Mouse (Mus musculus) myocyte (in vitro differentiated cells): ENCODE data around the gene Wbp1l. TPM values are rescaled to one million over a fixed set of nuclear protein-coding genes. Genes with fewer than 3 reads are reported as not detected.

Experiments
- H3K27me3 ChIP-seq: one replicate; pipeline ENCODE4 v1.6.1; 2011; ENCODE audit not compliant: control insufficient read depth, insufficient read depth, insufficient read length
- H3K36me3 ChIP-seq: one replicate; pipeline ENCODE4 v1.6.1; 2011; ENCODE audit not compliant: control insufficient read depth, insufficient read depth
- H3K4me2 ChIP-seq: one replicate; pipeline ENCODE4 v1.6.1; 2011; ENCODE audit warnings: low read depth, control low read depth
- H3K4me3 ChIP-seq: one replicate; pipeline ENCODE4 v1.5.1; 2011; ENCODE audit warnings: mild to moderate bottlenecking, control low read depth, moderate library complexity
- H3K79me2 ChIP-seq: one replicate; pipeline ENCODE4 v1.6.1; 2011; ENCODE audit not compliant: control insufficient read depth, insufficient read depth
- H3ac ChIP-seq: one replicate; pipeline ENCODE4 v1.6.1; 2011; ENCODE audit not compliant: control insufficient read depth, insufficient read length
- CEBPB ChIP-seq: IDR thresholded peaks from 2 replicates; pipeline ENCODE4 v1.6.1; 2011; ENCODE audit warnings: mild to moderate bottlenecking, moderate library complexity; ENCODE audit not compliant: poor library complexity, insufficient read depth, severe bottlenecking
- E2F4 ChIP-seq: IDR thresholded peaks from one replicate; pipeline ENCODE4 v1.6.1; 2011; ENCODE audit warnings: mild to moderate bottlenecking, control low read depth, moderate library complexity; ENCODE audit not compliant: insufficient read depth
- MAX ChIP-seq: IDR thresholded peaks from one replicate; pipeline ENCODE4 v1.6.1; 2011; ENCODE audit warnings: low read depth, mild to moderate bottlenecking, control low read depth
- MYOD1 ChIP-seq, 3 experiments: IDR thresholded peaks; one replicate each; pipeline ENCODE4 v1.6.1; 2011; ENCODE audit warnings: control low read depth in 2 of 3, low read depth in 2 of 3, mild to moderate bottlenecking in 2 of 3, moderate library complexity in 1 of 3; ENCODE audit not compliant: insufficient read length in 2 of 3, control insufficient read depth in 1 of 3
- MYOG ChIP-seq, 3 experiments: IDR thresholded peaks; one replicate each; pipeline ENCODE4 v1.6.1; 2011; ENCODE audit warnings: control low read depth in 2 of 3, low read depth in 2 of 3, mild to moderate bottlenecking in 2 of 3; ENCODE audit not compliant: insufficient read length in 2 of 3, control insufficient read depth in 1 of 3, insufficient read depth in 1 of 3
- POLR2A ChIP-seq: IDR thresholded peaks from one replicate; pipeline ENCODE4 v1.6.1; 2011; ENCODE audit warnings: low read depth, mild to moderate bottlenecking, control low read depth, moderate library complexity; ENCODE audit not compliant: insufficient read length
- POLR2AphosphoS2 ChIP-seq: IDR thresholded peaks from one replicate; pipeline ENCODE4 v1.6.1; 2011; ENCODE audit warnings: low read depth, control low read depth; ENCODE audit not compliant: insufficient read length
- REST ChIP-seq: IDR thresholded peaks from one replicate; pipeline ENCODE4 v1.6.1; 2011; ENCODE audit warnings: mild to moderate bottlenecking, control low read depth, moderate library complexity; ENCODE audit not compliant: insufficient read depth, insufficient read length
- SRF ChIP-seq: IDR thresholded peaks from one replicate; pipeline ENCODE4 v1.6.1; 2011; ENCODE audit warnings: low read depth; ENCODE audit not compliant: control insufficient read depth, insufficient read length
- TCF12 ChIP-seq: IDR thresholded peaks from one replicate; pipeline ENCODE4 v1.6.1; 2011; ENCODE audit warnings: mild to moderate bottlenecking, control low read depth; ENCODE audit not compliant: poor library complexity, insufficient read depth, severe bottlenecking
- TCF3 ChIP-seq: IDR thresholded peaks from one replicate; pipeline ENCODE4 v1.6.1; 2011; ENCODE audit warnings: low read depth, control low read depth; ENCODE audit not compliant: insufficient read length
- USF1 ChIP-seq: IDR thresholded peaks from one replicate; pipeline ENCODE4 v1.6.1; 2011; ENCODE audit warnings: low read depth, mild to moderate bottlenecking, control low read depth, moderate library complexity
- polyA plus RNA-seq: library from polyadenylated mRNA; unstranded; fragments of >200 nt; fragmentation: generic; extraction: Trizol; gene quantifications from one replicate; pipeline ENCODE4 v1.2.1, GENCODE M21; 2012; ENCODE audit warnings: missing spikeins

Gene Wbp1l
- polyA plus RNA-seq, 1 experiment, result 39.8 TPM

- Histone ChIP-seq H3K27me3 (no peaks in the 10 kb centered on the region), H3K4me2 (peak overlapping the region; percentile 90), H3K36me3 (no peaks in the 10 kb centered on the region), H3ac (no peak overlapping the region), H3K4me3 (peak overlapping the region; percentile 69), H3K79me2 (no peaks in the 10 kb centered on the region)
- TF ChIP-seq E2F4 (no peak), TCF12 (no peak), MAX (no peak), POLR2A (no peak), CEBPB (no peak), TCF3 (no peak), REST (no peak), SRF (no peak), MYOD1 (IDR thresholded peaks at IDR 0.05; ENCODE audit: control insufficient read depth in 1 of 3, insufficient read length in 2 of 3, low read depth in 2 of 3) (no peak), USF1 (no peak), POLR2AphosphoS2 (no peak), MYOG (IDR thresholded peaks at IDR 0.05; ENCODE audit: control insufficient read depth in 1 of 3, insufficient read depth in 1 of 3, insufficient read length in 2 of 3, low read depth in 2 of 3) (no peak)
Observed at GRCm38 (mm10) chr19:46571878-46572244, 27.0 kb upstream of the Wbp1l start.

GRCm38 (mm10) chr19:46572548-46572947 is 26.3 kb upstream of the Wbp1l start:
- H3K27me3 ChIP-seq, result no peaks in the 10 kb centered on the region
- peak overlapping the region; percentile 90 for H3K4me2 ChIP-seq
- TF ChIP-seq POLR2AphosphoS2, result no peak
- TF ChIP-seq MYOD1 (IDR thresholded peaks at IDR 0.05; ENCODE audit: control insufficient read depth in 1 of 3, insufficient read length in 2 of 3, low read depth in 2 of 3), result no peak
- no peak for TF ChIP-seq TCF3
- no peak for TF ChIP-seq MAX
- no peak for TF ChIP-seq SRF
- TF ChIP-seq CEBPB, result no peak
- no peak for TF ChIP-seq E2F4
- TF ChIP-seq USF1, result no peak
- no peak for TF ChIP-seq REST
- no peak for TF ChIP-seq TCF12
- TF ChIP-seq POLR2A, result no peak
- no peaks in the 10 kb centered on the region for H3K79me2 ChIP-seq
- H3ac ChIP-seq, result peak overlapping the region; percentile 24
- H3K36me3 ChIP-seq, result no peaks in the 10 kb centered on the region
- H3K4me3 ChIP-seq, result peak overlapping the region; percentile 69

DNA sequence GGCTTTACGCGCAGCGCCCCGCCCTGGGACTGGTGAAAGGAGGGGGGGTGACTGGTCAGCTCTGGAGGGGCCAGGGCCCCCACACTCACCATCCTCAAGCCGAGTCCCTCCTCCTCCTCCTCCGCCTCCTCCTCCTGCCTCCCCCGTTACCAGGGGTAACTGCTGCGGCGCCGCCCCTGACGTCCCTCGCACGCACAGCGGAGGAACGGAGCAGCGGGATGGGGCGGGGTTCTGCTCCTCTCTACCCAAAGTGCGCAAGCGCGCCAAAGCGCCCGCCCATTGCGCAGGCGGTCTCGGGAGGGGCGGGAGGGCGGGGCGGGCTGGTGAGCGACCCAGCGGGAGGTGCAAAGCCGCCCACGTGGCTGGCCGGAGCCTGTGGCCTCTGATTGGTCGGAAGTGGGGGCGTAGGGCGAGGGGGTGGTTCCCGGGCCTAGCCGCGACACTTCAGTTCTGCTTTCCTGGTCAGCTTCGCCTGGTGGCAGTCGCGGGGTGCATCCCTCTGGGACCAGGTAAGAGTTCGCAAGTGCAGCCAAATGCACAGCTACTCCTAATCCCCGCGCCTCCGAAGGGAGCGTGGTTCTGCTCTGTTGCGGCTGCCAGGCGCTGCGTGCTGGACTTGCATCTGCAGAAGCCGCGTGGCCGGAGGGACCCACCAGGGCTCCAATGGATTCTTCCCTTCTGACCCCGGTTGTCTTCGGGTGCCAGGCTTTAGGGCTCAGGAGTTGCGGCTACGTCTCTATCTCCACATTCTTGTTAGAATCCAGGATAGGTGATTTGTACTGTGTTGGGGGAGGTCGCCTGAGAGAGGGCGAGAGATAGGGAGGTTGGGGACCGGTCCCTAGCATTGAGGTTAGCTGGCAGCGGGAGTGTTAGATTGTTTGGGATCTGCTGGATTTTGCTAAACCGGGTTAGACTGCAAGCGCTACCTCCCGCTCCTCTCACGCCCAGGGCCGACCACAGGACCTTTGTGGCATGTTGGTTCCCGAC is 25.6 kb upstream of the Wbp1l start, which contains the start of the genes Arl3 and Sfxn2:
Gene Arl3, minus strand, starts transcription at position 248 of the 987 bp plus-strand sequence.
Gene Sfxn2, plus strand, starts transcription at position 415 of the 987 bp plus-strand sequence.
- Histone ChIP-seq H3K79me2 (no peaks in the 10 kb centered on the region), H3K36me3 (no peaks in the 10 kb centered on the region), H3K4me2 (peak within 1 kb of the TSS; percentile 100), H3ac (peak within 1 kb of the TSS; percentile 24), H3K27me3 (no peaks in the 10 kb centered on the region), H3K4me3 (peak within 1 kb of the TSS; percentile 69)
- peak; percentile 59 for TF ChIP-seq POLR2A
- TF ChIP-seq USF1, result peak; percentile 30
- TF ChIP-seq TCF3, result no peak
- TF ChIP-seq SRF, result no peak
- TF ChIP-seq POLR2AphosphoS2, result peak; percentile 52
- TF ChIP-seq CEBPB, result no peak
- TF ChIP-seq E2F4, result peak; percentile 55

DNA sequence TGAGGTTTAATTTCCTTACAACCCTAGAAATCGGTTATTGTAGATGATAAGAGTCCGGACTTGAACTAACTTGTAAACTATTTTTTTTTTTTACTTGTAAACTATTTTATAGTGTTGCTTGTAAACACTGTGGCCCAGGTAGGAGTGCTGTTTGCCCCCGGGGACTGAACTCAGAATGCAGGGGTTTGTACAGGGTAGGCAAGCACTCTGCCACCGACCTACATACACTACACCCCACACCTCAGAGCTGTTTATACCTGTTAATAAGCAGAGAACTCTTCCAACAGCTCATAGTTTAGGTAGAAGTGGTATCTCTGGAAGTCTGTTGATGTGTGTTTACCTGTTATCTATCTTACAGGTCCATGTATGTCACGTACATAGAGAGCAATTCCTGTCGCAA is 24.9 kb upstream of the Wbp1l start:
- TF ChIP-seq USF1 (no peak), TCF3 (no peak), MYOG (IDR thresholded peaks at IDR 0.05; ENCODE audit: control insufficient read depth in 1 of 3, insufficient read depth in 1 of 3, insufficient read length in 2 of 3, low read depth in 2 of 3) (no peak)
- peak overlapping the region; percentile 69 for H3K4me3 ChIP-seq
- H3ac ChIP-seq, result peak overlapping the region; percentile 24
- no peaks in the 10 kb centered on the region for H3K36me3 ChIP-seq
- H3K79me2 ChIP-seq, result no peaks in the 10 kb centered on the region
- H3K27me3 ChIP-seq, result no peaks in the 10 kb centered on the region
- H3K4me2 ChIP-seq, result peak overlapping the region; percentile 100

- no peaks in the 10 kb centered on the region for H3K27me3 ChIP-seq
Observed at GRCm38 (mm10) chr19:46575196-46575595, 23.7 kb upstream of the Wbp1l start.

More at GRCm38 (mm10) chr19:46575196-46575595, 23.7 kb upstream of the Wbp1l start:
- H3K4me3 ChIP-seq, result no peak overlapping the region
- H3K36me3 ChIP-seq, result no peaks in the 10 kb centered on the region
- no peak overlapping the region for H3K4me2 ChIP-seq
- TF ChIP-seq POLR2A (no peak), MYOD1 (IDR thresholded peaks at IDR 0.05; ENCODE audit: control insufficient read depth in 1 of 3, insufficient read length in 2 of 3, low read depth in 2 of 3) (no peak), MAX (no peak), REST (no peak), USF1 (no peak), POLR2AphosphoS2 (no peak), TCF12 (no peak), SRF (no peak), MYOG (IDR thresholded peaks at IDR 0.05; ENCODE audit: control insufficient read depth in 1 of 3, insufficient read depth in 1 of 3, insufficient read length in 2 of 3, low read depth in 2 of 3) (no peak), TCF3 (no peak), CEBPB (no peak)
- H3ac ChIP-seq, result no peak overlapping the region
- H3K79me2 ChIP-seq, result no peaks in the 10 kb centered on the region
